Mouse (Mus musculus) splenic B cell, adult 2 months (primary cell): Measurements from ENCODE around the gene H2-T24.
A peak's percentile ranks its signal among the peaks of the same experiment; 100 is the strongest.
"Not testable (repeated sequence)": the region's sequence is repeated elsewhere in the genome, so short reads cannot be mapped to it uniquely, and the experiment has no call there.

ENCODE experiments used
- DNase-seq: peaks from one replicate; pipeline ENCODE4 v3.0.0-alpha.2; 2011; ENCODE audit warnings: low read depth, low spot score
- H3K27me3 ChIP-seq: 2 replicates; pipeline ENCODE4 v1.6.1; 2012; ENCODE audit warnings: mild to moderate bottlenecking, low read length, moderate library complexity, mixed read lengths; ENCODE audit not compliant: control insufficient read depth, poor library complexity, insufficient read depth, severe bottlenecking
- H3K36me3 ChIP-seq: 2 replicates; pipeline ENCODE4 v1.6.1; 2012; ENCODE audit warnings: mild to moderate bottlenecking, low read length, moderate library complexity, mixed read lengths; ENCODE audit not compliant: control insufficient read depth, poor library complexity, insufficient read depth, severe bottlenecking

Gene H2-T24

GRCm38 (mm10) chr17:36004409-36004808 lies 16.0 kb downstream of the H2-T24 start:
- DNase-seq, H3K36me3 ChIP-seq, H3K27me3 ChIP-seq: not testable (repeated sequence)

GRCm38 (mm10) chr17:36003331-36003730 lies 17.0 kb downstream of the H2-T24 start:
- Histone ChIP-seq H3K27me3 (no peaks in the 10 kb centered on the region), H3K36me3 (no peaks in the 10 kb centered on the region)
- no peak for DNase-seq

GRCm38 (mm10) chr17:36001966-36002365 lies 18.4 kb downstream of the H2-T24 start:
- H3K36me3 ChIP-seq: no peaks in the 10 kb centered on the region
- peak; percentile 20 for DNase-seq

GRCm38 (mm10) chr17:36001121-36001897 lies 19.1 kb downstream of the H2-T24 start:
- peak; percentile 51 for DNase-seq
- Histone ChIP-seq H3K36me3 (no peaks in the 10 kb centered on the region), H3K27me3 (no peaks in the 10 kb centered on the region)

More at GRCm38 (mm10) chr17:36001966-36002365, 18.4 kb downstream of the H2-T24 start:
- no peaks in the 10 kb centered on the region for H3K27me3 ChIP-seq

GRCm38 (mm10) chr17:36000349-36000748 lies 20.0 kb downstream of the H2-T24 start:
- H3K36me3 ChIP-seq: no peaks in the 10 kb centered on the region
- peak; percentile 31 for DNase-seq
- no peaks in the 10 kb centered on the region for H3K27me3 ChIP-seq

- no peaks in the 10 kb centered on the region for H3K27me3 ChIP-seq
- peak; percentile 85 for DNase-seq
- no peaks in the 10 kb centered on the region for H3K36me3 ChIP-seq
Observed at GRCm38 (mm10) chr17:35999356-35999755, 21.0 kb downstream of the H2-T24 start.

- no peaks in the 10 kb centered on the region for H3K36me3 ChIP-seq
- peak; percentile 65 for DNase-seq
Observed at GRCm38 (mm10) chr17:35998545-35999305, 21.6 kb downstream of the H2-T24 start.

GRCm38 (mm10) chr17:35997713-35998510 lies 22.4 kb downstream of the H2-T24 start:
- DNase-seq: peak; percentile 90
- H3K27me3 ChIP-seq: no peaks in the 10 kb centered on the region
- H3K36me3 ChIP-seq: no peaks in the 10 kb centered on the region

More at GRCm38 (mm10) chr17:35998545-35999305, 21.6 kb downstream of the H2-T24 start:
- no peaks in the 10 kb centered on the region for H3K27me3 ChIP-seq

GRCm38 (mm10) chr17:35996949-35997348 lies 23.4 kb downstream of the H2-T24 start:
- DNase-seq: peak; percentile 99
- H3K27me3 ChIP-seq: no peaks in the 10 kb centered on the region
- no peaks in the 10 kb centered on the region for H3K36me3 ChIP-seq

GRCm38 (mm10) chr17:35994879-35995240 lies 25.5 kb downstream of the H2-T24 start:
- no peak for DNase-seq
- H3K36me3 ChIP-seq: no peaks in the 10 kb centered on the region
- no peaks in the 10 kb centered on the region for H3K27me3 ChIP-seq

- no peaks in the 10 kb centered on the region for H3K36me3 ChIP-seq
- peak; percentile 93 for DNase-seq
- no peaks in the 10 kb centered on the region for H3K27me3 ChIP-seq
Observed at GRCm38 (mm10) chr17:35994175-35994878, 26.0 kb downstream of the H2-T24 start.

- peak; percentile 93 for DNase-seq
- H3K36me3 ChIP-seq: peaks cover 1% of the 10 kb centered on the region; the same call in 1 of the 2 replicates
- H3K27me3 ChIP-seq: no peaks in the 10 kb centered on the region
Observed at GRCm38 (mm10) chr17:35993675-35994074, 26.7 kb downstream of the H2-T24 start.

- Histone ChIP-seq H3K36me3 (peaks cover 2% of the 10 kb centered on the region; the same call in 1 of the 2 replicates), H3K27me3 (no peaks in the 10 kb centered on the region)
- no peak for DNase-seq
Observed at GRCm38 (mm10) chr17:35991781-35992180, 28.6 kb downstream of the H2-T24 start.

- peaks cover 4% of the 10 kb centered on the region; the same call in 1 of the 2 replicates for H3K36me3 ChIP-seq
- DNase-seq: no peak
- H3K27me3 ChIP-seq: no peaks in the 10 kb centered on the region
Observed at GRCm38 (mm10) chr17:35981776-35982175, 38.6 kb downstream of the H2-T24 start.
